Mouse (Mus musculus) forebrain, embryonic 12.5 days (tissue): ENCODE measurements at regions not wholly inside any gene's neighbourhood (a gene's known extent, or its start where the extent isn't known, plus 50 kb on each side); places are given as distances from the start of the nearest gene placed in this dataset.

ENCODE experiments used
- ATAC-seq: fragments of 200-750 bp; cut with Nextera tagmentation; 2 replicates; pipeline ENCODE4 v1.8.0; 2017; ENCODE audit warnings: moderate TSS enrichment; ENCODE audit not compliant: low FRiP score
- H3K27ac ChIP-seq: fragments of 300-500 bp; sonication (generic); 2 replicates; pipeline ENCODE4 v1.5.1; 2016; ENCODE audit warnings: mild to moderate bottlenecking
- H3K27me3 ChIP-seq: fragments of 300-500 bp; sonication (generic); 2 replicates; pipeline ENCODE4 v1.6.1; 2016; ENCODE audit warnings: mild to moderate bottlenecking
- H3K36me3 ChIP-seq: fragments of 300-500 bp; sonication (generic); replicated peaks from 2 replicates; pipeline ENCODE4 v1.6.1; 2016; ENCODE audit warnings: mild to moderate bottlenecking
- H3K4me1 ChIP-seq: fragments of 300-500 bp; sonication (generic); 2 replicates; pipeline ENCODE4 v1.6.1; 2016
- H3K4me2 ChIP-seq: fragments of 300-500 bp; sonication (generic); 2 replicates; pipeline ENCODE4 v1.6.1; 2016; ENCODE audit warnings: mild to moderate bottlenecking, moderate library complexity
- H3K4me3 ChIP-seq: fragments of 300-500 bp; sonication (generic); replicated peaks from 2 replicates; pipeline ENCODE4 v1.5.1; 2016; ENCODE audit warnings: mild to moderate bottlenecking
- H3K9ac ChIP-seq: fragments of 300-500 bp; sonication (generic); 2 replicates; pipeline ENCODE4 v1.6.1; 2016; ENCODE audit warnings: mild to moderate bottlenecking
- H3K9me3 ChIP-seq: fragments of 300-500 bp; sonication (generic); 2 replicates; pipeline ENCODE4 v1.6.1; 2016
- WGBS: fragments of 180-500 bp; shearing (Covaris S2); methylation state at CpG from one replicate; pipeline ENCODE4 v1.1.7; 2016; 5-methylcytosine and 5-hydroxymethylcytosine counted together

GRCm38 (mm10) chr13:97442806-97443205, 201.9 kb downstream of the Enc1 start:
- H3K27ac ChIP-seq, result peak overlapping the region; percentile 47; the same call in 1 of the 2 replicates
- ATAC-seq, result no peak
- H3K4me3 ChIP-seq, result no peak overlapping the region
- H3K27me3 ChIP-seq, result 0 out of 2 replicates have a peak, but pooled peaks cover 3% of the 10 kb centered on the region
- no peaks in the 10 kb centered on the region for H3K9me3 ChIP-seq
- whole genome bisulfite sequencing, result 85% methylated on average over 1 of the region's 1 CpGs
- no peak overlapping the region for H3K9ac ChIP-seq
- H3K4me1 ChIP-seq, result peaks cover 47% of the 10 kb centered on the region
- no peak overlapping the region for H3K4me2 ChIP-seq
- H3K36me3 ChIP-seq, result no peaks in the 10 kb centered on the region

- Histone ChIP-seq H3K9me3 (no peaks in the 10 kb centered on the region), H3K4me2 (peak overlapping the region; percentile 17)
- 25% methylated on average over 10 of the region's 10 CpGs for WGBS
Observed at GRCm38 (mm10) chr13:97442283-97442682, 201.4 kb downstream of the Enc1 start.

GRCm38 (mm10) chr13:97441803-97442202, 200.9 kb downstream of the Enc1 start:
- Histone ChIP-seq H3K4me1 (peaks cover 55% of the 10 kb centered on the region), H3K27ac (peak overlapping the region; percentile 47; the same call in 1 of the 2 replicates)
- WGBS, result 40% methylated on average over 2 of the region's 2 CpGs

More at GRCm38 (mm10) chr13:97442283-97442682, 201.4 kb downstream of the Enc1 start:
- no peak for ATAC-seq
- Histone ChIP-seq H3K27ac (peak overlapping the region; percentile 47), H3K36me3 (no peaks in the 10 kb centered on the region), H3K9ac (no peak overlapping the region; the same call in 1 of the 2 replicates), H3K27me3 (0 out of 2 replicates have a peak, but pooled peaks cover 3% of the 10 kb centered on the region), H3K4me3 (no peak overlapping the region), H3K4me1 (peaks cover 50% of the 10 kb centered on the region)

GRCm38 (mm10) chr13:97439216-97439979, 198.5 kb downstream of the Enc1 start:
- no peaks in the 10 kb centered on the region for H3K9me3 ChIP-seq
- H3K9ac ChIP-seq, result peak overlapping the region; percentile 39
- H3K4me2 ChIP-seq, result peak overlapping the region; percentile 43
- WGBS, result 5% methylated on average over 16 of the region's 16 CpGs
- H3K4me1 ChIP-seq, result peaks cover 79% of the 10 kb centered on the region
- H3K4me3 ChIP-seq, result 0 out of 2 replicates have a peak overlapping the region, but pooled peaks have one; percentile 5
- peak overlapping the region; percentile 93 for H3K27ac ChIP-seq
- ATAC-seq, result peak; percentile 73
- H3K27me3 ChIP-seq, result no peaks in the 10 kb centered on the region
- no peaks in the 10 kb centered on the region for H3K36me3 ChIP-seq

More at GRCm38 (mm10) chr13:97441803-97442202, 200.9 kb downstream of the Enc1 start:
- H3K27me3 ChIP-seq, result 0 out of 2 replicates have a peak, but pooled peaks cover 3% of the 10 kb centered on the region
- H3K9me3 ChIP-seq, result no peaks in the 10 kb centered on the region
- no peak overlapping the region for H3K4me2 ChIP-seq
- no peak overlapping the region for H3K4me3 ChIP-seq
- no peaks in the 10 kb centered on the region for H3K36me3 ChIP-seq
- no peak for ATAC-seq
- H3K9ac ChIP-seq, result no peak overlapping the region

- Histone ChIP-seq H3K27ac (peak overlapping the region; percentile 93), H3K4me3 (0 out of 2 replicates have a peak overlapping the region, but pooled peaks have one; percentile 5), H3K4me1 (peaks cover 84% of the 10 kb centered on the region), H3K9ac (peak overlapping the region; percentile 39; the same call in 1 of the 2 replicates), H3K9me3 (no peaks in the 10 kb centered on the region), H3K36me3 (no peaks in the 10 kb centered on the region), H3K4me2 (peak overlapping the region; percentile 43), H3K27me3 (no peaks in the 10 kb centered on the region)
- 28% methylated on average over 12 of the region's 12 CpGs for WGBS
- ATAC-seq, result peak; percentile 17; the same call in 1 of the 2 replicates
Observed at GRCm38 (mm10) chr13:97438692-97439091, 197.8 kb downstream of the Enc1 start.

- no peaks in the 10 kb centered on the region for H3K27me3 ChIP-seq
- no peaks in the 10 kb centered on the region for H3K36me3 ChIP-seq
- H3K9me3 ChIP-seq, result no peaks in the 10 kb centered on the region
- WGBS, result 95% methylated on average over 3 of the region's 3 CpGs
- peak overlapping the region; percentile 43; the same call in 1 of the 2 replicates for H3K4me2 ChIP-seq
- H3K27ac ChIP-seq, result peak overlapping the region; percentile 93
- H3K9ac ChIP-seq, result peak overlapping the region; percentile 39; the same call in 1 of the 2 replicates
- ATAC-seq, result no peak
- peaks cover 84% of the 10 kb centered on the region for H3K4me1 ChIP-seq
- no peak overlapping the region for H3K4me3 ChIP-seq
Observed at GRCm38 (mm10) chr13:97438277-97438676, 197.4 kb downstream of the Enc1 start.

GRCm38 (mm10) chr13:97436719-97437350, 195.9 kb downstream of the Enc1 start:
- Histone ChIP-seq H3K4me1 (peaks cover 72% of the 10 kb centered on the region), H3K4me3 (no peak overlapping the region), H3K27me3 (no peaks in the 10 kb centered on the region), H3K9me3 (no peaks in the 10 kb centered on the region), H3K36me3 (no peaks in the 10 kb centered on the region), H3K9ac (peak overlapping the region; percentile 29; the same call in 1 of the 2 replicates), H3K27ac (peak overlapping the region; percentile 87), H3K4me2 (peak overlapping the region; percentile 55)
- no peak for ATAC-seq
- 19% methylated on average over 5 of the region's 5 CpGs for WGBS

GRCm38 (mm10) chr13:97435865-97436718, 195.2 kb downstream of the Enc1 start:
- H3K9ac ChIP-seq, result peak overlapping the region; percentile 47
- peak; percentile 23; the same call in 1 of the 2 replicates for ATAC-seq
- 2% methylated on average over 24 of the region's 24 CpGs for WGBS
- peaks cover 66% of the 10 kb centered on the region for H3K4me1 ChIP-seq
- H3K27ac ChIP-seq, result peak overlapping the region; percentile 87
- peak overlapping the region; percentile 31 for H3K4me3 ChIP-seq
- H3K9me3 ChIP-seq, result no peaks in the 10 kb centered on the region
- no peaks in the 10 kb centered on the region for H3K36me3 ChIP-seq
- peak overlapping the region; percentile 55 for H3K4me2 ChIP-seq
- H3K27me3 ChIP-seq, result no peaks in the 10 kb centered on the region

- peak overlapping the region; percentile 47; the same call in 1 of the 2 replicates for H3K9ac ChIP-seq
- peaks cover 59% of the 10 kb centered on the region for H3K4me1 ChIP-seq
- no peaks in the 10 kb centered on the region for H3K36me3 ChIP-seq
- H3K27me3 ChIP-seq, result no peaks in the 10 kb centered on the region
- H3K27ac ChIP-seq, result peak overlapping the region; percentile 87
- 2% methylated on average over 20 of the region's 20 CpGs for WGBS
- peak; percentile 59 for ATAC-seq
- peak overlapping the region; percentile 31 for H3K4me3 ChIP-seq
- peak overlapping the region; percentile 55 for H3K4me2 ChIP-seq
- H3K9me3 ChIP-seq, result no peaks in the 10 kb centered on the region
Observed at GRCm38 (mm10) chr13:97434961-97435864, 194.3 kb downstream of the Enc1 start.

GRCm38 (mm10) chr13:97434167-97434566, 193.3 kb downstream of the Enc1 start:
- H3K27ac ChIP-seq, result peak overlapping the region; percentile 87; the same call in 1 of the 2 replicates
- no peak overlapping the region for H3K4me3 ChIP-seq
- ATAC-seq, result no peak
- H3K27me3 ChIP-seq, result no peaks in the 10 kb centered on the region
- H3K36me3 ChIP-seq, result no peaks in the 10 kb centered on the region
- peaks cover 49% of the 10 kb centered on the region for H3K4me1 ChIP-seq
- no peak overlapping the region for H3K4me2 ChIP-seq
- H3K9me3 ChIP-seq, result no peaks in the 10 kb centered on the region
- H3K9ac ChIP-seq, result no peak overlapping the region
- WGBS, result 32% methylated on average over 7 of the region's 7 CpGs

GRCm38 (mm10) chr13:97432627-97433026, 191.7 kb downstream of the Enc1 start:
- Histone ChIP-seq H3K4me2 (no peak overlapping the region), H3K27ac (no peak overlapping the region), H3K9ac (no peak overlapping the region), H3K27me3 (no peaks in the 10 kb centered on the region), H3K9me3 (no peaks in the 10 kb centered on the region), H3K4me1 (peaks cover 35% of the 10 kb centered on the region), H3K36me3 (no peaks in the 10 kb centered on the region), H3K4me3 (no peak overlapping the region)
- no peak for ATAC-seq
- 34% methylated on average over 4 of the region's 4 CpGs for WGBS
